Mouse (Mus musculus) embryonic fibroblast, embryonic 13.5 days (primary cell): Measurements from ENCODE around the gene Nlrx1. TPM values are rescaled to one million over a fixed set of nuclear protein-coding genes. Genes with fewer than 3 reads are reported as not detected.

ENCODE experiments used
- H3K27ac ChIP-seq: 2 replicates; pipeline ENCODE4 v1.5.1; 2012; ENCODE audit warnings: low read length, control low read depth, inconsistent platforms; ENCODE audit not compliant: insufficient read depth
- H3K4me1 ChIP-seq: 2 replicates; pipeline ENCODE4 v1.6.1; 2011; ENCODE audit warnings: low read length; ENCODE audit not compliant: control insufficient read depth, insufficient read depth
- H3K4me3 ChIP-seq: 2 replicates; pipeline ENCODE4 v1.5.1; 2011; ENCODE audit warnings: mild to moderate bottlenecking, control low read depth, low read length; ENCODE audit not compliant: insufficient read depth
- CTCF ChIP-seq: IDR thresholded peaks from 2 replicates; pipeline ENCODE4 v1.5.1; 2011; ENCODE audit warnings: mild to moderate bottlenecking, control low read depth, low read length, moderate library complexity, borderline replicate concordance; ENCODE audit not compliant: insufficient read depth
- POLR2A ChIP-seq: IDR thresholded peaks from 2 replicates; pipeline ENCODE4 v1.6.1; 2011; ENCODE audit warnings: low read depth, mild to moderate bottlenecking, control low read depth, low read length, moderate library complexity
- polyA plus RNA-seq: library from polyadenylated mRNA; stranded (reverse); fragments of >200 nt; gene quantifications from 2 replicates; pipeline ENCODE4 v1.2.4, GENCODE M21; 2011; ENCODE audit warnings: low read depth; ENCODE audit not compliant: missing spikeins, insufficient read length

Nlrx1 gene
- polyA plus RNA-seq, 1 experiment, result 6.6 TPM

DNA sequence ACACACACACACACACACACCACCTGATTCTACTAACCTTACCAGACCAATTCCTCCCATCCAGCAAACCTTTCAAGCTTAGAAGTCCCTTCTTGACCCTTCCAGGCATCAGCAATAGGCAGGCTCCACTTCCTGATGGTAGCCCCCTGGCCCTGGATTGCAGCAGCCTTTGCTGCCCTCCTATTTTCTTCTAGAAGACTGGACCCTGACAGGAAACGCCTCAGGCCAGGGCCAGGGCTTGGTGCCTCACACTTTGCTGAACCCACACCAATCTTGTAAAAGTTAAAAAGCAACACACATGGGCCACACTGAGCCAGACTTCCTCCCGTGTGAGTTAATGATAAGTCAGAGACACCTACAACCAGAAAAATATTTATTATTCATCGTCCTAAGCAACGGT, 31.3 kb downstream of the Nlrx1 start:
- H3K27ac ChIP-seq, result no peak overlapping the region
- H3K4me1 ChIP-seq, result 0 out of 2 replicates have a peak, but pooled peaks cover 2% of the 10 kb centered on the region
- H3K4me3 ChIP-seq, result no peak overlapping the region
- TF ChIP-seq POLR2A (no peak), CTCF (no peak)

DNA sequence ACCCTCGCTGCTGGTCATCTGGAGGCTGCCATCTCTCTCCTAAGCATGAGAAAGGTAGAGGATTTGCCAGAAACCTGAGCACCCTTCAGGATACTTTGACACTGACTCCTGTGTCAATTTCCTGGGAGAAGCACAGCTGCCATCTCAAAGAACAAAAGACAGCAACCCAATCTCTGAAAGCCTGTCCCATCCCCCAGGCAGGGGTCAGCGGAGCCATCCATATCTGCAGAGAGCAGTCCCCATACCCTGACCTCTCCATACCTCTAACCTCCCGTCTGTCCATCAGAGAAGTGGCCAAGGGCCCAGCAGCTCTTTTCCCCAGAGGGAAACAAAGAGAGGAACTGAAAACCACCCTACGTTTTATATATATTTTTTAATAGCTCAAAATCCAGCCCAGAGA, 31.8 kb downstream of the Nlrx1 start:
- H3K4me3 ChIP-seq, result no peak overlapping the region

DNA sequence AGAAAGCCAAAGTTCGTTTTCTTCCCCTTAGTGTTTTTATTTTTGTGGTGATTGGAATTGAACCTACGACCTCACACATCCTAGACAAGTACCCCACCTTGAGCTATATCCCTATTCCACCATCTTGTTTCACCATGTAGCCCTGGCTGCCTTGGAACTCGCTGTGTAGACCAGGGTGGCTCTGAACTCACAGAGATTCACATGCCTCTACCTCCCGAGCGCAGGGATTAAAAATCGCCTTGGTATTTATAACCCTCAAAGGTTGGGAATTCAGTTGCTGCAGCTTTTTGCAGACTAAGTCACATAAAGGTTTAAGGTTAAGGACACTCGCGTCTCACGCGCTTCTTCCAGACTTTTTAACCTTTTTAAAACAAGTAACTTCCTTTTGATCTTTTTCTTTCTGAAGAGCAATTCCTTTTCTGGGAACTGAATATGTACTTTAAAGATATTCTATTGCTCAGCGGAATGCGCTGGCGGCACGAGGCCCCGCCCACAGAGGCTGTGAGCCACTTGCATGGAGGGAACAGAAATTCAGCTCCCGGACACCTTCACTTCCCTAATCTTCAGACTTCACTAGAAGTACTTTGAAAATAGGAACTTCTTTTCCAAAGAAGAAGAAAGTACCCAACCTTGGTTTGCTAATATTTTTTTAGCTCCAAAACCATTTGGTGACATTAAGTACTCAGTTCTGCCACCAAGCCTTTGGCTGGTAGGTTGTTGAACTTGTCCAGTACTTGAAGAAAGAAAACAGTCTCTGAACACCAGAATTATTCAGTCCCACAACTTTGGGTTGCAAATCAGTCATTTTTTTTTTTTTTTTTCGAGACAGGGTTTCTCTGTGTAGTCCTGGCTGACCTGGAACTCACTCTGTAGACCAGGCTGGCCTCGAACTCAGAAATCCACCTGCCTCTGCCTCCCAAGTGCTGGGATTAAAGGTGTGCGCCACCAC, 33.6 kb downstream of the Nlrx1 start:
- H3K27ac ChIP-seq, result peak overlapping the region; percentile 65
- H3K4me3 ChIP-seq, result peak overlapping the region; percentile 8; the same call in 1 of the 2 replicates

More for the DNA sequence above, 31.8 kb downstream of the Nlrx1 start:
- TF ChIP-seq POLR2A (no peak), CTCF (no peak)
- Histone ChIP-seq H3K4me1 (0 out of 2 replicates have a peak, but pooled peaks cover 2% of the 10 kb centered on the region), H3K27ac (no peak overlapping the region)

DNA sequence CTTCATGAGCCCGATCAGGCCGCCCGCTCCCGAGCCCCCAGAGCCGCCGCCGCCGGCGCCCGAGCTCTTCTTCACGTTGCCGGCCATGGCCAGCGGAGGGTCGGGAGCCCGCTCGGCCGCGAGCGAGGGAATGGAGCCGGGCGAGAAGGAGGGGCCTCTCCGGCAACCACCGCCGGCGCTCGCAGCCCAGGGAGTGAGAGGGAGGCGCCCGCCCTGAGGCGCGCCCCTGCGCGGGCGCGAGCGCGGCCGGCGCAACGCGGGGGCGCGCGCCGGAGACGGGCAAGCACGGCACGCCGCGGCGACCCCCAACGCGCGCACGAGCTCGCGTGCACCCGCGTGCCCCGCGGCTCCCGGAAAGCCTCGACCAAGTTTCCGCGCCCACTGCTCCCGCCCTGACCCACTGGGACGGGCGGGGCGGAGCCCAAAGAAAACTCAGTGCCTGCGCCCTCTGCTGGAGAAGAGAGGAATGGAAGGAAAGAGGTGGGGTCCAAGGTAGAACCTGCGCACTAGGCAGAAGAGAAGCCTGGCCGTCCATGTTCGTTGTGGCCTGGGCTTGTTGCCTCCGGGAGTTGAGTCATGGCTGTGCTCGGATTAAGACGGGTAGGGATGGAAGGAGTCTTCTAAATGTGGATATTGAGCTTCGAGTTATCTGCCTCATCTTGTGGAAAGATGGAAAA, 34.5 kb downstream of the Nlrx1 start, which contains the start of gene Cbl:
Gene Cbl, minus strand, starts transcription at position 248 of the 677 bp plus-strand sequence.
- Histone ChIP-seq H3K4me3 (peak within 1 kb of the TSS; percentile 100), H3K27ac (peak within 1 kb of the TSS; percentile 90), H3K4me1 (peaks cover 9% of the 10 kb centered on the region; the same call in 1 of the 2 replicates)
- peak; percentile 70 for TF ChIP-seq CTCF
- peak; percentile 78 for TF ChIP-seq POLR2A

More for the DNA sequence above, 33.6 kb downstream of the Nlrx1 start:
- TF ChIP-seq CTCF (no peak), POLR2A (peak; percentile 17; the same call in 1 of the 2 replicates)
- H3K4me1 ChIP-seq, result peaks cover 9% of the 10 kb centered on the region; the same call in 1 of the 2 replicates

DNA sequence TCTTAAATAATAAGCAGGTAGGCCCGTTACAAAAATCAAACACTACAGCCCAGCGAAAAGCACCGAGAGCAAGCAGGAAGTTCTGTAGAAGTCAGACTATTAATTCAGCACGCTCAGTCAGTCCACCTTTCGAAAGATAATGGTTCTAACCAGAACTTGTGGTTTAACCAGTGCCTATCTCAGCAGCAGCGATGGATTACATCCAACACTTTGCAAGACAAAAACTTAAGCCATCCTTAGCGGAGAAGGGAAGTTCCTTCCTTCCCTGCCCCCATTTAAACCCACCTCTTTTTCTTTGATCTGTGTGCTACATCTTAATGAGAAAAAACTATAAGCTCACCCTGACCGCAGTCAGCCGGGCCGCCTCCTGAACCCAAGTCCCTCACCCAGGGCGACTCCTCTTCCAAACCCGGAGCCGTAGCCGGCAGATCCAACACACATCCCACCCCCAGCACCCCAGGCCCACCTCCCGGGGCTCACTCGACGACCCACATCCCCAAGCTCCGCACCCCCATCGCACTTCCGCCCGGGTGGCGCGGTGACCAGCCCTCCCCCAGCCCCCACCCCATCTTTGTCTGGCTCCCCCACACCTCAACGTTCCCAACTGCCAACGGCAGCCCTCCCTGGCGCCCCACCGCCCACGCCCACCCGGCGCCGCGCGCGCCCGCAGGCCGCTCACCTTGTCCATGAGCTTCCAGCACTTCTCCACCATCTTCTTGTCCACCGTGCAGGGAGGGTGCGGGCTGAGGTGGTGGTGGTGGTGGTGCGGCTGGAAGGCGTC, 35.2 kb downstream of the Nlrx1 start:
- TF ChIP-seq POLR2A (no peak), CTCF (no peak)
- Histone ChIP-seq H3K4me1 (peaks cover 9% of the 10 kb centered on the region; the same call in 1 of the 2 replicates), H3K27ac (peak overlapping the region; percentile 90), H3K4me3 (peak overlapping the region; percentile 100)

DNA sequence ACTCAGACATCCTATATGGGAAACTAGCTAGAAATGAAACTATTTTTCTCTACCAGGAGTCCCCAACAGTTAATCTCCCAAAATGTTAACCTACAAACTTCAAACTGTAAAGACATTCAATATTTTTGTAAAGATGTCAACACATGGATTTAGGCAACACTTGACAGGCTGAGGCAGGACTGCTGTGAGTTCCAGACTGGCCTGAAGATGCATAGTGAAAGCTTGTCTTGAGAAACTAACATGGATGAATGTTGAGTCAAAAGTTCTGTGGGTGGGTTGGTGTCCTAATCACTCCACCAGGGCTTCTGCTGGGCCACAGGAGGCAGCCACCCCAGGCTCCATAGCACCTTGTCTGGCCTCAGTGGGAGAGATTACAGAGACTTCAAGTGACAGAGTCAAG, 36.8 kb downstream of the Nlrx1 start:
- TF ChIP-seq POLR2A, result no peak
- TF ChIP-seq CTCF, result no peak
- Histone ChIP-seq H3K4me1 (peaks cover 9% of the 10 kb centered on the region; the same call in 1 of the 2 replicates), H3K4me3 (peak overlapping the region; percentile 31; the same call in 1 of the 2 replicates), H3K27ac (no peak overlapping the region)

DNA sequence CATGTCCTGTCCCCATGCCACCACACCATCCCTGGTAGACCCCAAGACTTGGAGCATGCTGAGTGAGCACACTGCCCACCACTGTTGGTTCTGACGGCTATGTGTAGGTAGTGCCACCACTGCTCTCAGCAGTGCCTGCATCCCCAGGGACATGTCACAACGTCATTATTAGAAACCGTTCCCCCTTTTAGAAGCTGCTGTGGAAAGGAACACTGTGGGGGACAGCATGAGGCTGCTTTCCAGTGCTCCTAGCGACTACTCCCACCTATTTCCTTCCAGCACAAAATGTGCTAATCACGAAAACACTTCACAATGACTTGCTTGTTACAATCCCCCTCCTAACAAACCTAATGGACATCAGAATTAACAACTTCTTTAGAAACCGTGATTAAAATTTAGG, 42.4 kb downstream of the Nlrx1 start:
- no peak overlapping the region for H3K27ac ChIP-seq
- H3K4me1 ChIP-seq, result 0 out of 2 replicates have a peak, but pooled peaks cover 5% of the 10 kb centered on the region
- no peak overlapping the region for H3K4me3 ChIP-seq
- no peak for TF ChIP-seq POLR2A
- no peak for TF ChIP-seq CTCF

DNA sequence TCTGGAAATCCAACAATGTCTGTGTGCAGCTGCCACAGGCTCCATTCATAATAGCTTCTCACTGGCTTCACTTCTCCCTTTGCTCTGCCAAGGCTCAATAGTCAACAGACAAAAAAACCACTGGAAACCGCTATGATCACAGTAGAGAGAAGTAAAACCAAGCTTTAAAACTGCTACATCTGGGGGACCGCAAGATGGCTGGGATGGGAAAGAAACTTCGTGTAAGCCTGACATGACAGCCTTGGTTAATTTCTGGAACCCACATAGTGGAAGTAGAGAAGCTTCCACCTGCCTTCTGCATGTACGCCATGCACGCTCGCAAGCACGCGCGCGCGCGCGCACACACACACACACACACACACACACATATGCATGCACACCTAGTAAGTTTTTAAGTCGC, 54.9 kb downstream of the Nlrx1 start:
- no peak overlapping the region for H3K4me3 ChIP-seq
- TF ChIP-seq POLR2A, result no peak
- TF ChIP-seq CTCF, result no peak
- H3K4me1 ChIP-seq, result peaks cover 6% of the 10 kb centered on the region; the same call in 1 of the 2 replicates
- H3K27ac ChIP-seq, result no peak overlapping the region

DNA sequence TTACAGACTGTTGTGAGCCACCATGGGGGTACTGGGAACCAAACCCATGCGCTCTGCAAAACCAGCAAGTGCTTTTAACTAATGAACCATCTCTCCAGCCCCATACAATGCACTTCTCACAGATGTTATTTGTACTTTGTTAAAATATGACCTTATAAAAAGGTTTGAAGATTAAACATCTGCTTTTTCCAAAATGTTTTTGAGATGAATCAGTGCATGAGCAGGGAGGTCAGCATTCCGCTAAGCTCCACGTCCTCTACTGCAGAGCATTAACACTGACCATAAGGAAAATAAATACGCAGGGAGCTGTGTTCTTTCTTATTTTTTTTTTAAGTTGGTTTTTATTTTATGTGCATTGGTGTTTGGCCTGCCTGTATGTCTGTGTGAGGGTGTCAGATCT, 56.0 kb downstream of the Nlrx1 start:
- Histone ChIP-seq H3K27ac (peak overlapping the region; percentile 57), H3K4me3 (no peak overlapping the region), H3K4me1 (peaks cover 6% of the 10 kb centered on the region; the same call in 1 of the 2 replicates)
- TF ChIP-seq POLR2A, result no peak
- no peak for TF ChIP-seq CTCF
